Mouse (Mus musculus): Measurements from ENCODE around the gene Fbxl2.
A peak's percentile ranks its signal among the peaks of the same experiment; 100 is the strongest.

Fbxl2 gene

DNA sequence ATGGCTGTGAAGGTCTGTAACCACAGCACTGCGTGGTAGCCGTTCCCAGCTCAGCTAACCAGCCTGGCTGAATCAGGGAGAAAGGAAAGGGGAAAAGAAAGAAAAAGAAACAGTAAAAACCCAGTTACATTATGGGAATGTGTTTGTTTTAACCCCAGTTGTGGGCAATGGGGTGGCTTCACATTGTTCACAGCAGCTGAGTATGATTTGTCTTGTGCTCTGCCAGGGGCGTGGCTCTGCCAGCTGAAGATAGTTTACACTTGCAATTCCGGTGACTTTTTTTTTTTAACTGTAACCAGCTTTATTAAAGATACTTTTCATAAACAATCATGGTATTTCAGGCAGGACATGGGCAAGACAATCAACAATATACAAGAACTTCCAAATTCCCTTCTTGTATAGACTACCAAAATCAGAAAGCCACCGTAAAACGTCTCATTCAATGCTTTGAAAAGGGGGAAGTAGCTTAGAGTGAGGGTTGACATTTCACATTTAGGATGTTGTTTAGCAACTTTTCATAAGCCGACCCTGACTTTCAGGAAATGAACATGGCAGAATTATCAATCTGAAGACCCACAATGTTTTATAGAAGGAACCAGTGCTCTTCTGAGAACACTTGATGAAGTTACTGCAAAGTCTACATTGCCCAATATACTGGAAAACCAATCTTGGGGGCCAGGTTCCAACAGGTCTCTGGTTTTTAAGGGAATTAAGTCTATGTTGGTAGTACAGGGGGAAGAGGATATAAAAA lies 26.8 kb downstream of the Fbxl2 start:
- DNase-seq (ENCODE audit: low read depth), result no peak

- peak; percentile 80 for DNase-seq (ENCODE audit: low read depth)
These were observed 29.6 kb downstream of the Fbxl2 start for GRCm38 (mm10) chr9:114016402-114016801.

GRCm38 (mm10) chr9:114015724-114016123 lies 30.3 kb downstream of the Fbxl2 start:
- DNase-seq (ENCODE audit: low read depth), result no peak

DNA sequence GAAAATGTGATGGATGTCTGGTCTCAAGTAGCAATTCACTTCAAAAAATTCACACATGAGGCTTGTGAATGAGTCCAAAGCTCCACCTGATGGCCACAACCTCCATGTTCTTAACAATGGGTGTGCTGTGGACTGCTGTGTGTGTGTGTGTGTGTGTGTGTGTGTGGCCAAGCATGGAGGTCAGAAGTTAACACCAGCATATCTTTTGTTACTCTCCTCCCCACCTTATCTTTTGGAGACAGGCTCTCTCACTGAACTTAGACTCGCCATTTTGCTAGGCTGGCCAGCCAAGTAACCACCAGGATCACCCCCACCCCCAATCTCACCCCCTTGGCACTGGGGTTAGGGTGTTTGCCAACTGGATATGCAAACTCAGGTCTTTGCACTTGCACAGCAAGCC lies 32.0 kb downstream of the Fbxl2 start:
- DNase-seq (ENCODE audit: low read depth), result no peak

GRCm38 (mm10) chr9:114011203-114011602 lies 34.8 kb downstream of the Fbxl2 start:
- no peak for DNase-seq (ENCODE audit: low read depth)

DNA sequence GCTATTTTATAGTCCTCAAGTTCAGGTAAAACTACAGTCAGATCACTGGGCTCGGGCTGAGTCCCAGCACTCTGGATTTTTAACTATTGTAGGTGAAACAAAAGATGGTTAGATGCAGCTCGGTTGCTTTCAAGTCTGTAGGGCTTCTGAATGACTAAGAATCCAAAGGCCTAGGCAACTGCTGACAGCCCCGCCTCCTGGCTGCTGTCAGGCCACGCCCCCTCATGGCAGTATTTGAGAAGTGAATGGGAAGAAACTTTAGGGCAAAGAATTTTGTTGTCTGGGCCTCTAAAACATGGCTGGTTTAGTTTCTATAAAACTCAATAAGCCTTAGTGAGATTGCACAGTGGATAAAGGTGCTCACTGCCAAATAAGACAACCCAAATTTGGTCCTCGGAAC lies 36.5 kb downstream of the Fbxl2 start:
- DNase-seq (ENCODE audit: low read depth), result no peak

DNA sequence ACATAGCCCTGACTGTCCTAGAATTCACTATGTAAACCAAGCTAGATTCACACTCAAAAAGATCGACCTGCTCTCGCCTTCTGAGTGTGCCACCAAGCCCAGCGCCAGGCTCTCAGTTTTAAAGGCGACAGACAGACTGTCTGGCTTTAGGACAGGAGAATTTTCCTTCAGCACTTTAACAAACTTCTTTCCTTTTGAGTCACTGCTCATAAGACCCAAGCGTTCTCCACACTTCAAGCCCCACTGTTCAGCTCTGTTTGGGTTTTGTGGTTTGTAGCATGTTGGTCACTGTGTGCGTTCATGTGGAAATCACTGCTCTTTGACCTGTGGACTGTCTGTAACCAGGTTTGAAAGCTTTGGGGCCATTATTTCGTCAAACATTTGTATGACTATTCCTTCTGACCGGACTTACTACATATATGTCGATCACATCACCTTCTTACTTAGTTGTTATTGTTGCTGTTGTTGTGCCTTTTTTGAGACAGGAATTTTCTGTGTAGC lies 38.1 kb downstream of the Fbxl2 start:
- DNase-seq (ENCODE audit: low read depth), result no peak

DNA sequence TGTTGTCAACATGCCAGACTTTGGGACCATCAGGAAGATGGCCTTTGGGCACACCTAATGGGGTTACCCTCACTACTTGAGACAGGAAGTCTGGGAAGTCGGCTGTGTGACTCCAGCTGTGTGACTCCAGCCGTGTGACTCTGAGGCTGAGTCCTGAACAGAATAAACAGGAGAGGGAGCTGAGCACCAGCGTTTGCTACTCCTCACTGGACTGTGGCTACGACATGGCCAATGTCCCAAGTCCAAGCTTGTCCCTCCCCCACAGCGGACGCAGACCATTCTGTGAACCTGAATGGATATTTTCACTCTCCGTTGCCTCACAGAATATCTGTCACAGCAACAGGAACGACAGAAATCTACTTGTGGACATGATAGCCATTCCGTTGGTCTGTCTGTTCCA lies 39.2 kb downstream of the Fbxl2 start:
- no peak for DNase-seq (ENCODE audit: low read depth)

DNA sequence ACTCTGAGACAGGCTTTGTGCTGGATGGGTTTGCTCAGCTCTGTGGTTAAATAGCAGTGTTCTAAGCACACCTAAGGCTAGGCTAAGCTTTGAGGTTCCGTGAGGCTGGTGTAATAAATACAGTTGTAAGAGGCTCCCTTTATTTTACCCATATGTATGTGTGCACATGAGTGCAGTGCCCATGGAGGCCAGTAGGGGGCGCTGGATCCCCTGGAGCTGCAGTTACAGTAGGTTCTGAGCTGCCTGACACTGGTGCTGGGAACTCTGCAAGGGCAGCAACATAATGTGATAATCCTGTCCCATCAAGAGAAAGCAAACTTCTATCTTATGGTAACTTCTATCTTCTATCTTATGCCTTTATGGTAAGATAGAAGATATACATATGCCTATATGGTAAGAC lies 47.7 kb downstream of the Fbxl2 start:
- no peak for DNase-seq (ENCODE audit: low read depth)

- DNase-seq (ENCODE audit: low read depth), result no peak
These were observed 53.2 kb downstream of the Fbxl2 start for GRCm38 (mm10) chr9:113992810-113993209.

GRCm38 (mm10) chr9:113990547-113991248 lies 55.3 kb downstream of the Fbxl2 start:
- DNase-seq (ENCODE audit: low read depth), result peak; percentile 67

DNA sequence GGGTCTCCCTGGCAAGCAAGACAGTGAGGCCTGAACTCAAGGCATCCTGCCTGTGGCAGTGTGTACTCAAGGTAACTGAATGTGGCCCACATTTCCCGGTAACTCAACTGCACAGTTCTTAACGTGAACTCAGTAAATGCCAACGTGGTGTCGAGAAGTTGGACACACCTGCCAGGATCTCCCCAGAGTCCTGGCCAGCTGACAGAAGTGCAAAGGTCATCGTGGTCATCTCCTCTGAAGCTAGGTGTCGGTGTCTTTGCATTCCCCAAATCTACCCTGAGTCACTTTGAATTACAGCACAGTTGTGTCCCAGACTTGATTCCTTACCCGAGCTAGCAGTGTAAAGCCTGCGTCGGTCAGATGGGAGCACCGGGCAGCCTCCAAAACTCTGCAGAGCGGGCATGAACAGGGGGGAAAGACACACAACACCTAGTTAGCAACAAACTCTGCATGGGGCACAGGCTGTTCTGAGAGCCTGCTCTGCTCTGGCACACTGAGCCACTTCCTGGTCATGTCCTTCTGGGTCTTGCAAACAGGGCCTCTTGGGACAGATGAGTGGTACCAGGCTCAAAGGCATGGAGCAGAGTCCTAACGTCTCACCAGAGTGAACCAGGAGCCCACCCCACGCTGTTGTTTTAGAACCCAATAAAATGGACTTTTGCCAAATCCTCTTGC lies 60.9 kb downstream of the Fbxl2 start:
- no peak for DNase-seq (ENCODE audit: low read depth)

DNA sequence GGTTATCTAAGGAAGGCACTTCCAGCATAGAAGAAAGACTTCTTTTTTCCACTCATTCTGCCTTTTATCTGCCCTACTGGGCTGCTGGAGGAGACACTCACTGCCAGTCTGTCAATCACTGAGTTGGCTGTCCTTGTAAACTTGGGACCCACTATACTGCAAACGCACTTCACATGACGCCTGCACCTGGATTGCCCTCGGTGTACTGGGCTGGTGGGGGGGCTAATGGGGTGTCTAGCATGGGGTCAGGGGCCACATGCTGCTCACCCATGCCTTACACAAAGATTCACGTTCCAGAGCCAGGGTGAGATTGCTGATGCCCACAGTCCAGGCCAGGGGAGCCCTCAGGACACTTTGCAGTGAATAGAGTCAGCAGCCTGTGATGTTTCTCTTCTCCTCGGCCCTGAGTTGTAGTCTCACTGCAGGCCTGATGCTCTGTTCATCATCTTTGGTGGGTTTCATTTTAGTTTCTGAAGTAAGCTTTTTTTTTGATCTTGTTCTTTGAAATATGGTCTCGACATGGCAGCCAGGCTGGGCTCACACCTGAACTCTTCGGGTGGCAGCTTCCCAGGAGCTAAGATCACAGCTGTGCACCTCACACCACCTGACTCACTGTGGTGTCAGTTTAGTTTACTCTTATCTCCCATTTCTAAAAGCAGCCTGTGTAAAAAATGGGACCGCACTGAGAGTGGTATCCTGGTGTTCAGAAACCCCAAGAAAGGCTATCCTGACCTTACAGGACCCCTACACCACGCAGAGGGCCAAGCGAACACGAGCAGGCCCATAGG lies 62.9 kb downstream of the Fbxl2 start:
- no peak for DNase-seq (ENCODE audit: low read depth)

DNA sequence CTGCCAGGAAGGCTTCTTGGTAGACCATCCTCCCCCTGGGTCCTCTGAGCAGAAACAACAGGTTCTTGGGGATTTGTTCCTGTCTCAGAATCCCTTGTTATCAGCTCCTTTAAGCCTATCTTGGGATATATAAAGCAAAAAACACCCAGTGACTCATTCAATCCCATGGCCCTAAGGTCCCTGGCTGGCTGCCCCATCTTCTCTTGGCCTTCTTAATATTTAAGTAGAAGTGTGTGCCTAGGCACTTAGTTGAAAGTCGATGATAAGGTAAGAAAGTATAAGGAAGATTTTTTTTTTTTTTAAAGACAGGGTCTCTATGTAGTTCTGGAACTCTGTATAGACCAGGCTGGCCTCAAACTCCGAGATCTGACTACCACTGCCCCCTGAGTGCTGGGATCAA lies 63.5 kb downstream of the Fbxl2 start:
- DNase-seq (ENCODE audit: low read depth), result no peak

DNA sequence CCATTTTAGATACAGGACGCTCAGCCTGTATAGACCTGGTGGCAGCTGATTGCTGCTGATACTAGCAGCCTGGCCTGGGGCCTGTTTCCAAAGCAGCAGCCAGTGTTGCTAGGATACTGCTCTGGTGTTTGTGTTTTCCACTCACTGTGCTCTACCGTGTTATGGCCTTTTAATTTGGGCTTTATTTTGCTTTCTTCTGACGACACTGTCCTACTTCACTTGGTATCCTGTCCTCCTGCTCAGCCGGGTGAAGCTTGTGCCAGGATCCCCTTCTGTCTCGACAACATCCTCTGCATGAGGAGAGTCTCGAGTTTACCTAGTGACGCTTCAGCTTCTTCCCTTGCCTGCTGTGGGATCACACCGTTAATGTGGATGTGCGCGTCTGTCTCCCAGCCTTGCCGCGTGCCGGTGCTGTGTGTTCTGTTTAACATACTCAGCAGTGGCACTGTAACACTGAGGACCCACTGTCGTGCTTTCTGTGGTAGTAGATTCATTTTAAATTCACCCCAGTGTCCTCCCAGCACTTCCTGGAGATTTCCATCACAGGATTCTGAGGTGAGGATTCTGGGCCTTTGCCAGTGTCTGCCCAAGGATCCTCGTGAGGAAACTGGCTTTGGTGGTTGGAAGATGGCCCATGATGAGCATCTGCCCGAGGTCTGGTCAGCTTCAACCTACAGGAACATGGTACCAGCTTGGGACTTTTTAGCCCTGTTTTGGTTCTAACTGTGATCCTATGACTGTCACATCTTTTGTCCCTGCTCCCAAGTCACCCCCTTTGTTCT lies 64.7 kb downstream of the Fbxl2 start:
- DNase-seq (ENCODE audit: low read depth), result no peak

- DNase-seq (ENCODE audit: low read depth), result no peak
These were observed 66.6 kb downstream of the Fbxl2 start for GRCm38 (mm10) chr9:113979356-113979755.

- no peak for DNase-seq (ENCODE audit: low read depth)
These were observed 67.3 kb downstream of the Fbxl2 start for GRCm38 (mm10) chr9:113978656-113979055.

DNA sequence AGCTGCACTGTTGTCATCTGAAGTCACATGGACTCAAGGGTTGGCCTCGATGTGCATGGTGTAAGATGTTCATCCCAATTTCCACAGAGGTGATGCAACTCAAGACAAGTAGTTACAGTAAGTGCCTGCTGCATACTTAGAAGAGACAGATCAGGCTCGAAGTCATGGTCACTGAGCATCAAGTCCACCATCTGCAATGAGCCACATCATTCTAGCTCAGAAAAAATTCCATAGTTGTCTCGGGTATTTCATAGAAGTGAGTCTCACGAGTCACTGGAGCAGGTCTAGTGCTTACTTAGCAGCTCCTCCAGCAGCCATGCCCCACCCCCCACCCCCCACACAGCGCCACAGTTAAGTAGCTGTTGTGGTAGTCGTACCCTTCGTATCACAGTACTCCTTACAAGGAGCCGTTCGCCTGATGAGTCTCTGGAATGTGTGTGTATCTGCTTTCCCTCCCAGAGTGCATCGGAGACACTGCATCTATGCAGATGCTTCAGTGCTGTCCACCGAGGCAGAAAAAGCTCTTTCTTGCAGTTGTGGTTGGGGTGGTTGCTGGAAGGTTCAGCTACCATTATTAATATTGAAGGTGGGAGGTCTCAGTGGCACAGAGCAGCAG lies 68.7 kb downstream of the Fbxl2 start:
- DNase-seq (ENCODE audit: low read depth), result no peak

DNA sequence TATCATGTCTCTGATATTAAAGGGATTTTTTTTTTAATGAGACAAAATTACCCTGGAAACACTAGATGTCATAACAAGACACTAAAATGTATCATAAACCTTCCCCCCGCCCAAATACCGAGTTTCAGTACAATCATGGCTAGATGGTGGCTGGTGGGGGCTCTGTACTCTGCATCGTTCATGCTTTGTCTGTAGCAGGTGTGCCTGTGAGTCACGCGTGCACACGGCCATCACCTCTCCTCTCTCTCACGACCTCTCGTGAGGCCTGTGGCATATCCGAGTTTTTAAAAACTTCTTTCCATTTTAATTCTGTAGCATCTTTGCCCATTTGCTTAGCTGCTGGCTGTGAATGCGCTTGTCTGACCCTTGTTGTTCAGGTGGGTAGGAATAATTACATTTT lies 69.7 kb downstream of the Fbxl2 start:
- DNase-seq (ENCODE audit: low read depth), result no peak

DNA sequence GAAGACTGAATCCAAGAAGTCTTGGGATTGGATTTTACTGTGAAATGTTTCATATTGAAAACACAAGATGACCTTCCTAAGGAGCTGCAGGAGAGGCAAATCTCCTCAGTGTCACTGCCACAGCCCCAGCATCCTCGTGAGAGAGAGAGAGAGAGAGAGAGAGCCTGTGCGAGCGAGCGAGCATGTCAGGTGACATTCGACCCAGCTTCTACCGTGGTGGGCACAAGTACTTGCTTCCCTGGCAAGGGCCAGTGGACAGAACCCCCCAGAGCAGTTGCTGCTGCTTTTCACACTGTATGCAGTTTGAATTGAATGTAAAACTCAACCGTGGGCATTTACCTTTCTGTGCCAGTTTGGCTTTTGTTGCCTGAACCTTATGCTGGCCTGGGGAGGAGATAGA lies 70.5 kb downstream of the Fbxl2 start:
- DNase-seq (ENCODE audit: low read depth), result no peak

GRCm38 (mm10) chr9:113974945-113975344 lies 71.0 kb downstream of the Fbxl2 start:
- DNase-seq (ENCODE audit: low read depth), result no peak
